8 mouse cellular contexts compared by ENCODE assay signal in genomic region chr12:54200172-54200571, GRCm38 (mm10). TPM values are rescaled to one million over a fixed set of nuclear protein-coding genes. Genes with fewer than 3 reads are reported as not detected.
DNase-seq lines count a peak whose midpoint lies in the region; ATAC-seq and TF ChIP-seq lines count a peak whose summit lies in the region.

No protein-coding gene starts in this region.

- no peak overlapping the region for H3K27ac ChIP-seq in forebrain, embryonic 14.5 days (ENCODE audit: low read depth, low read length)
- no peak overlapping the region for H3K27ac ChIP-seq in forebrain, embryonic 10.5 days
- no peak overlapping the region for H3K27ac ChIP-seq in midbrain, embryonic 13.5 days
- H3K27ac ChIP-seq in midbrain, embryonic 11.5 days (ENCODE audit: low read depth, low read length): no peak overlapping the region
- H3K27ac ChIP-seq in embryonic facial prominence, embryonic 11.5 days (replicated peaks; ENCODE audit: low read depth, low read length): no peak overlapping the region
- no peak overlapping the region for H3K27ac ChIP-seq in liver, embryonic 14.5 days

- TF ChIP-seq EP300 in liver, embryonic 14.5 days (IDR thresholded peaks at IDR 0.05; ENCODE audit: low read depth): no peak

- no peaks in the 10 kb centered on the region for H3K36me3 ChIP-seq in forebrain, embryonic 14.5 days (ENCODE audit: control insufficient read depth, insufficient read depth, low read length)
- no peaks in the 10 kb centered on the region for H3K36me3 ChIP-seq in forebrain, embryonic 10.5 days (replicated peaks)
- H3K36me3 ChIP-seq in midbrain, embryonic 13.5 days: no peaks in the 10 kb centered on the region
- no peaks in the 10 kb centered on the region for H3K36me3 ChIP-seq in midbrain, embryonic 11.5 days (ENCODE audit: control insufficient read depth, insufficient read depth, low read length)
- no peaks in the 10 kb centered on the region for H3K36me3 ChIP-seq in embryonic facial prominence, embryonic 11.5 days (replicated peaks; ENCODE audit: control insufficient read depth, insufficient read depth, low read depth, low read length)
- H3K36me3 ChIP-seq in liver, embryonic 14.5 days (replicated peaks; ENCODE audit: control insufficient read depth, insufficient read depth, low read depth): no peaks in the 10 kb centered on the region

- no peak for ATAC-seq in forebrain, embryonic 14.5 days
- no peak for ATAC-seq in midbrain, embryonic 13.5 days
- no peak for ATAC-seq in midbrain, embryonic 11.5 days (ENCODE audit: low FRiP score)
- no peak for ATAC-seq in embryonic facial prominence, embryonic 11.5 days (replicated peaks; ENCODE audit: insufficient number of reproducible peaks, low FRiP score, low TSS enrichment, low read depth)
- ATAC-seq in liver, embryonic 14.5 days (ENCODE audit: insufficient read depth): no peak

- H3K4me1 ChIP-seq in forebrain, embryonic 14.5 days (ENCODE audit: control insufficient read depth, insufficient read depth, low read length): peaks cover 30% of the 10 kb centered on the region
- peaks cover 67% of the 10 kb centered on the region for H3K4me1 ChIP-seq in forebrain, embryonic 10.5 days
- peaks cover 48% of the 10 kb centered on the region for H3K4me1 ChIP-seq in midbrain, embryonic 13.5 days (replicated peaks)
- peaks cover 5% of the 10 kb centered on the region for H3K4me1 ChIP-seq in midbrain, embryonic 11.5 days (ENCODE audit: control insufficient read depth, insufficient read depth, low read length)
- peaks cover 2% of the 10 kb centered on the region; the same call in 1 of the 2 replicates for H3K4me1 ChIP-seq in embryonic facial prominence, embryonic 11.5 days (ENCODE audit: control insufficient read depth, insufficient read depth, low read length)
- H3K4me1 ChIP-seq in liver, embryonic 14.5 days (replicated peaks; ENCODE audit: control insufficient read depth in 2 of 2, insufficient read depth in 2 of 2, low read length in 1 of 2): peaks cover 0 to 7% of the 10 kb centered on the region in 2 experiments; a peak in 1 of 4 replicates

- no peak overlapping the region for H3K4me2 ChIP-seq in forebrain, embryonic 14.5 days (ENCODE audit: low read length)
- 0 out of 2 replicates have a peak overlapping the region, but pooled peaks have one; percentile 6 for H3K4me2 ChIP-seq in midbrain, embryonic 13.5 days (replicated peaks)
- no peak overlapping the region for H3K4me2 ChIP-seq in midbrain, embryonic 11.5 days
- H3K4me2 ChIP-seq in embryonic facial prominence, embryonic 11.5 days (ENCODE audit: low read depth, low read length): no peak overlapping the region
- no peak overlapping the region for H3K4me2 ChIP-seq in liver, embryonic 14.5 days (ENCODE audit: low read depth)

- no peaks in the 10 kb centered on the region for H3K9me3 ChIP-seq in forebrain, embryonic 14.5 days (replicated peaks; ENCODE audit: control insufficient read depth, low read length)
- H3K9me3 ChIP-seq in forebrain, embryonic 10.5 days: no peaks in the 10 kb centered on the region
- no peaks in the 10 kb centered on the region for H3K9me3 ChIP-seq in midbrain, embryonic 13.5 days
- H3K9me3 ChIP-seq in midbrain, embryonic 11.5 days (ENCODE audit: control insufficient read depth, low read length): no peaks in the 10 kb centered on the region
- H3K9me3 ChIP-seq in embryonic facial prominence, embryonic 11.5 days (replicated peaks; ENCODE audit: control insufficient read depth, low read length): no peaks in the 10 kb centered on the region
- H3K9me3 ChIP-seq in liver, embryonic 14.5 days (ENCODE audit: control insufficient read depth, low read length): no peaks in the 10 kb centered on the region

- TF ChIP-seq CTCF in liver, embryonic 14.5 days (IDR thresholded peaks at IDR 0.05; ENCODE audit: low read depth): peak; percentile 29; the same call in 1 of the 2 replicates

- H3K27me3 ChIP-seq in forebrain, embryonic 14.5 days (replicated peaks; ENCODE audit: control insufficient read depth, insufficient read depth, low read length): no peaks in the 10 kb centered on the region
- H3K27me3 ChIP-seq in forebrain, embryonic 10.5 days (ENCODE audit: poor library complexity, severe bottlenecking): peaks cover 37% of the 10 kb centered on the region
- H3K27me3 ChIP-seq in midbrain, embryonic 13.5 days: peaks cover 39% of the 10 kb centered on the region
- peaks cover 20% of the 10 kb centered on the region for H3K27me3 ChIP-seq in midbrain, embryonic 11.5 days (ENCODE audit: control insufficient read depth, insufficient read depth, low read length)
- no peaks in the 10 kb centered on the region for H3K27me3 ChIP-seq in embryonic facial prominence, embryonic 11.5 days (ENCODE audit: control insufficient read depth, insufficient read depth, low read length)
- peaks cover 24% of the 10 kb centered on the region for H3K27me3 ChIP-seq in liver, embryonic 14.5 days (ENCODE audit: control insufficient read depth, insufficient read depth, low read length)

- no peak overlapping the region for H3K9ac ChIP-seq in forebrain, embryonic 14.5 days (ENCODE audit: low read length)
- H3K9ac ChIP-seq in midbrain, embryonic 13.5 days (replicated peaks): no peak overlapping the region
- H3K9ac ChIP-seq in midbrain, embryonic 11.5 days (ENCODE audit: low read length): no peak overlapping the region
- no peak overlapping the region for H3K9ac ChIP-seq in embryonic facial prominence, embryonic 11.5 days (replicated peaks; ENCODE audit: low read length)
- H3K9ac ChIP-seq in liver, embryonic 14.5 days (replicated peaks): no peak overlapping the region

- 34% methylated on average over 4 of the region's 4 CpGs for WGBS in forebrain, embryonic 14.5 days
- WGBS in forebrain, embryonic 10.5 days: 47% methylated on average over 4 of the region's 4 CpGs
- 43% methylated on average over 4 of the region's 4 CpGs for WGBS in midbrain, embryonic 13.5 days
- 47% methylated on average over 4 of the region's 4 CpGs for WGBS in midbrain, embryonic 11.5 days
- WGBS in embryonic facial prominence, embryonic 11.5 days: 32% methylated on average over 4 of the region's 4 CpGs
- WGBS in liver, embryonic 14.5 days (ENCODE audit: insufficient replicate concordance): 24% methylated on average over 4 of the region's 4 CpGs

- no peak overlapping the region for H3K4me3 ChIP-seq in forebrain, embryonic 14.5 days (ENCODE audit: low read depth, low read length)
- H3K4me3 ChIP-seq in forebrain, embryonic 10.5 days: no peak overlapping the region
- H3K4me3 ChIP-seq in midbrain, embryonic 13.5 days (replicated peaks): no peak overlapping the region
- no peak overlapping the region for H3K4me3 ChIP-seq in midbrain, embryonic 11.5 days (ENCODE audit: low read depth, low read length)
- no peak overlapping the region for H3K4me3 ChIP-seq in embryonic facial prominence, embryonic 11.5 days (ENCODE audit: low read depth, low read length)
- H3K4me3 ChIP-seq in liver, embryonic 14.5 days (ENCODE audit: insufficient read depth in 1 of 2, low read depth in 2 of 2, low read length in 2 of 2): no peak overlapping the region

- peak; percentile 49 for DNase-seq in forebrain, embryonic 14.5 days (ENCODE audit: low spot score)
- no peak for DNase-seq in forebrain, embryonic 10.5 days (ENCODE audit: extremely low spot score, low spot score)
- no peak for DNase-seq in midbrain, embryonic 11.5 days (ENCODE audit: low spot score, missing footprints)
- peak; percentile 62 for DNase-seq in embryonic facial prominence, embryonic 11.5 days (ENCODE audit: low spot score)
- DNase-seq in liver, embryonic 14.5 days (ENCODE audit: low read depth in 3 of 3, low spot score in 3 of 3): no peak
- no peak for DNase-seq in urinary bladder, postnatal 4 days (ENCODE audit: low spot score in 2 of 2)
- DNase-seq in urinary bladder, adult 2 months (ENCODE audit: low spot score): no peak

RNA-seq across cellular contexts. Expression of gene Egln3, which starts 3.5 kb away (rescaled TPM):
- 5.9 and 6.3 TPM in 2 replicates for polyA plus RNA-seq in forebrain, embryonic 14.5 days (2014; fragmentation: Nextera tagmentation; extraction: Ambion mirVana)
- 3.2 and 3.4 TPM in 2 replicates for polyA plus RNA-seq in forebrain, embryonic 10.5 days (2016; fragmentation: Nextera tagmentation; extraction: Ambion mirVana)
- polyA plus RNA-seq in midbrain, embryonic 13.5 days (2015; fragmentation: Nextera tagmentation; extraction: Ambion mirVana): 3.9 and 4.0 TPM in 2 replicates
- 3.7 and 3.8 TPM in 2 replicates for polyA plus RNA-seq in midbrain, embryonic 11.5 days (2014; fragmentation: Nextera tagmentation; extraction: Ambion mirVana)
- 5.8 TPM in 2 replicates for polyA plus RNA-seq in embryonic facial prominence, embryonic 11.5 days (2014; fragmentation: Nextera tagmentation; extraction: Ambion mirVana)
- 0.96 and 1.1 TPM in 2 replicates for polyA plus RNA-seq in liver, embryonic 14.5 days (2012; rRNA removed)
- polyA plus RNA-seq in liver, embryonic 14.5 days (2014; fragmentation: Nextera tagmentation; extraction: Ambion mirVana): 0.99 and 1.5 TPM in 2 replicates
- polyA plus RNA-seq in urinary bladder, adult 2 months (2012; rRNA removed): 37.1 and 41.7 TPM in 2 replicates

Comparison
In these comparisons a context has a peak if more than half of its experiments do, and no peak if none do; other contexts are left out.
1. DNase-seq: peak in forebrain, embryonic 14.5 days (single experiment) and embryonic facial prominence, embryonic 11.5 days (single experiment); none in forebrain, embryonic 10.5 days (single experiment), midbrain, embryonic 11.5 days (single experiment), liver, embryonic 14.5 days (0 of 3), urinary bladder, postnatal 4 days (0 of 2) and urinary bladder, adult 2 months (single experiment).